Mouse (Mus musculus): ENCODE measurements around the gene Rin1. TPM values are rescaled to one million over a fixed set of nuclear protein-coding genes. Genes with fewer than 3 reads are reported as not detected.

The Rin1 gene
- polyA plus RNA-seq, 1 experiment from 2014 or later, result 2.5 TPM

DNA sequence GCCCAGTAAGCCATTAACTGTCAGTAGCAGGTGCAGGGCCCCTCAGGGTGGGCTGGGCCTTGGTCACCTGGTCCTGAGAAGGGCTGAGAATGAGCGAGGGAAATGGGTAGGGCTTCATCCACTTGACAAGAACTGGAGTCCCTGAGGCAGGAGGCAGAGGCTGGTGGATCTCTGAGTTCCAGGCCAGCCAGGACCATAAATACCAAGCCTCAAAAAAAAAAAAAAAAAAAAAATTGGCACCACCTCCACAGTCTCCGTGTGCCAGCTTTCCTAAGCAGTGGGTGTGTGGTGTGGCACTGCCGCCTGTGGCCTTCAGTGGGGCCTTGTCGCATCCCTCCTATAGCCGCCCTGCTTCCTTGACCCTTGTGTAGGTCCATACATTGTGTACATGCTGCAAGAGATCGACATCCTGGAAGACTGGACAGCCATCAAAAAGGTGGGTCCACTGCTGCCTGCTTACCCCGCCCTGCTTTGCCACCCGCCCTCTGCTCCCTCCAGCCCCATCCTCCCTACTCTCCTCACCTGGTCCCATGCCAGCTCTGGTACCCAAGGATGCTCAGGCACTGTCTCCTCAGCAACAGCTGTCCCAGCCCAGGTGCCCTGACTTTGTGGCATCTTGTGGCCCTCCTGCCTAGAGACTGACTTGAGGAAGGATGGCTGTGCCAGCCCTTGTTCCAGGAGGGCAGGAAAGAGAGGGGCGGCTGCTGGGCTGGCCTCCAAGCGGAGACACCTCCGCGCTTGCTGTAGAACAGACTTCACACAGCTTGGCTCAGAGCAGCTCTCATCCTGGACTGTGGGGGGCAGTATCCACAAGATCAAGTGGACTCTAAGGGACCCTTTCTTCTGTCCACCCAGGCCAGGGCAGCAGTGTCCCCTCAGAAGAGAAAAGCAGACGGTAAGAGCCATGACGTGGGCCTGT, 1.9 kb upstream of the Rin1 start:
- Histone ChIP-seq H3K4me1 (peaks cover 14% of the 10 kb centered on the region), H3K4me3 (no peak overlapping the region), H3K4me2 (replicated peaks) (no peak overlapping the region), H3K27ac (no peak overlapping the region), H3K9ac (no peak overlapping the region), H3K27me3 (replicated peaks) (peaks cover 36% of the 10 kb centered on the region), H3K36me3 (peaks cover 48% of the 10 kb centered on the region), H3K9me3 (no peaks in the 10 kb centered on the region)
- no peak for ATAC-seq (ENCODE audit: low FRiP score, low read depth)
- 88% methylated on average over 14 of the region's 14 CpGs for WGBS

DNA sequence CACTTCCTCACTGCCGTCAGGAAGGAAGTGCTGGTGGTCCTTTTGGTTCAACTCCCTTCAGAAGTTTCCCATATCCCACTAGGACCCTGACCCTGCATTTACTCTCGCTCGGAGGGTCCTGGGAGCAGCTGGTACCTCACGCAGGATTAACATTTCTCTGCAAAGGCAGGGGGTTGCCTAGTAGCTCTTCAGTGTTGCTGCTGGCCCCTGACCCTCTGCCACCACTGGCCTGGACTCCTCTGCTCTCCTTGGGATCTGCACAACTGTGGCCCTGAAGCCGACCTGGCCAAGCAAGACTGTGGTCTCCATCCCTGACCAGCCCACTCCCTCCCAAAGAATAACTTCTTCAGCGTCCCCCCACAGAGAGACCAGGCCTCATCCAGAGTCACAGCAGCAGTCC, 956 bp upstream of the Rin1 start:
- H3K4me2 ChIP-seq (replicated peaks), result no peak overlapping the region
- H3K27ac ChIP-seq, result no peak overlapping the region
- ATAC-seq (ENCODE audit: low FRiP score, low read depth), result no peak
- H3K27me3 ChIP-seq (replicated peaks), result peaks cover 41% of the 10 kb centered on the region
- no peaks in the 10 kb centered on the region for H3K9me3 ChIP-seq
- peaks cover 14% of the 10 kb centered on the region for H3K4me1 ChIP-seq
- H3K9ac ChIP-seq, result no peak overlapping the region
- peaks cover 44% of the 10 kb centered on the region for H3K36me3 ChIP-seq
- WGBS, result 81% methylated on average over 6 of the region's 6 CpGs
- H3K4me3 ChIP-seq, result no peak overlapping the region; the same call in 1 of the 2 replicates

DNA sequence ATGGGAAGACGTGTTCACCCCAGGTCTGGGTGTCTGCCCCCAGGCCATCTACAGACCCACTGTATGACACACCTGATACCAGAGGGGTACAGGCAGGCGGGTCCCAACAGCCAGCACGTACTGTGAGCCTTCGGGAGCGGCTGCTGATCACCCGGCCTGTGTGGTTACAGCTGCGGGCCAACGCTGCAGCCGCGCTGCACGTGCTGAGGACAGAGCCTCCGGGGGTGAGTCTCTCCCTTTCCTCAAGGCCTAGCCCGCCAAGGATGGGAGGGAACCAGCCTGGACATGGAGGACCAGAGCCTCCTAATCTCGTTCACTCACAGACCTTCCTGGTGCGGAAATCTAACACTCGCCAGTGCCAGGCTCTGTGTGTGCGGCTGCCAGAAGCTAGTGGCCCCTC, 750 bp downstream of the Rin1 start:
- ATAC-seq (ENCODE audit: low FRiP score, low read depth), result peak; percentile 23
- 9% methylated on average over 17 of the region's 17 CpGs for WGBS
- Histone ChIP-seq H3K4me1 (peaks cover 15% of the 10 kb centered on the region), H3K9ac (0 out of 2 replicates have a peak overlapping the region, but pooled peaks have one; percentile 13), H3K27me3 (replicated peaks) (peaks cover 44% of the 10 kb centered on the region), H3K36me3 (peaks cover 40% of the 10 kb centered on the region), H3K27ac (no peak overlapping the region), H3K4me3 (no peak overlapping the region), H3K4me2 (replicated peaks) (peak overlapping the region; percentile 24), H3K9me3 (no peaks in the 10 kb centered on the region)

DNA sequence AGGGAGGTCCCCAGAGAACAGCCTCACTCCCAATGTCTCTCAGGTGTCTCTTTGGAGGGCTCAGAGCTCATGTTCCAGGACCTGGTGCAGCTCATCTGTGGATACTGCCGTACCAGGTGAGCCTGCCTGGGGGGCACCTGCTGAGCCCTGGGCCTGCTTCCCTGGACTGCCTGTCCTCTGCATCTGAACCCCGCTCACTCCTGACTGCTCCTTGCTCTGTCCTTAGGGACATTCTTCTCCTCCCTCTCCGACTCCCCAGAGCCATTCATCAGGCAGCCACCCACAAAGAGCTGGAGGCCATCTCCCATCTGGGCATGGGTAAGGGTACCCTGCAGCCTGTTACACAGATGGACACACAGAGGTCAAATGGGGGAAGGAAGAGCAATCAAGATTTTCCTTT, 1.2 kb downstream of the Rin1 start:
- Histone ChIP-seq H3K27ac (no peak overlapping the region), H3K27me3 (replicated peaks) (peaks cover 44% of the 10 kb centered on the region), H3K9me3 (no peaks in the 10 kb centered on the region), H3K36me3 (peaks cover 35% of the 10 kb centered on the region), H3K4me2 (replicated peaks) (no peak overlapping the region; the same call in 1 of the 2 replicates), H3K4me3 (no peak overlapping the region), H3K9ac (0 out of 2 replicates have a peak overlapping the region, but pooled peaks have one; percentile 13), H3K4me1 (peaks cover 20% of the 10 kb centered on the region)
- ATAC-seq (ENCODE audit: low FRiP score, low read depth), result no peak
- 31% methylated on average over 3 of the region's 3 CpGs for WGBS

DNA sequence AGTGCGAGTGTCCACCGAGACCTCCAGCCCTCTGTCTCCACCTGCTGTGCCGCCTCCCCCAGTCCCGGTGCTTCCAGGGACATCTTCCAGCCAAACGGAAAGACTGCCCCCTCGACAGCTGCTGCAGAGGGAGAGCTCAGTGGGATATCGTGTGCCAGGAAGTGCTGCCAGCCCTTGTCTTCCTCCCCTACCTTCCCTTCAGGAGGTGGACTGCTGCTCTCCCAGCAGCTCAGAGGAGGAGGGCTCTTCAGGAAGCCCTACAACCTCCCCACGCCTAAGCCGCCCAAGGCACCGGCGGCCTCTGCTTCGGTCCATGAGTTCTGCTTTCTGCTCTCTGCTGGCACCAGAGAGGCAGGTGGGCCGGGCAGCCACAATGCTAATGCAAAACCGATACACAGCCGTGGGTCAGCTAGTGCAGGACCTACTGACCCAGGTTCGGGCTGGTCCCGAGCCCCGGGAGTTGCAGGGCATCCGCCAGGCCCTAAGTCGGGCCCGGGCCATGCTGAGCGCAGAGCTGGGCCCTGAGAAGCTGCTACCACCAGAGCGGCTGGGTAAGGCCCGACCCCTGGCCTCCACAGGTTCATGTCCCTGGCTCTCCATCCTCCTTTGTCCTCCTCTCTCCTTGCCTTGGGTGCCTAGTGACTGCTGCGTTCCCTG, 2.0 kb downstream of the Rin1 start:
- H3K27me3 ChIP-seq (replicated peaks), result peaks cover 48% of the 10 kb centered on the region
- peaks cover 21% of the 10 kb centered on the region for H3K4me1 ChIP-seq
- H3K4me2 ChIP-seq (replicated peaks), result peak overlapping the region; percentile 9; the same call in 1 of the 2 replicates
- H3K36me3 ChIP-seq, result peaks cover 27% of the 10 kb centered on the region
- ATAC-seq (ENCODE audit: low FRiP score, low read depth), result no peak
- H3K4me3 ChIP-seq, result no peak overlapping the region
- no peak overlapping the region for H3K27ac ChIP-seq
- no peaks in the 10 kb centered on the region for H3K9me3 ChIP-seq
- WGBS, result 26% methylated on average over 25 of the region's 25 CpGs
- no peak overlapping the region for H3K9ac ChIP-seq

DNA sequence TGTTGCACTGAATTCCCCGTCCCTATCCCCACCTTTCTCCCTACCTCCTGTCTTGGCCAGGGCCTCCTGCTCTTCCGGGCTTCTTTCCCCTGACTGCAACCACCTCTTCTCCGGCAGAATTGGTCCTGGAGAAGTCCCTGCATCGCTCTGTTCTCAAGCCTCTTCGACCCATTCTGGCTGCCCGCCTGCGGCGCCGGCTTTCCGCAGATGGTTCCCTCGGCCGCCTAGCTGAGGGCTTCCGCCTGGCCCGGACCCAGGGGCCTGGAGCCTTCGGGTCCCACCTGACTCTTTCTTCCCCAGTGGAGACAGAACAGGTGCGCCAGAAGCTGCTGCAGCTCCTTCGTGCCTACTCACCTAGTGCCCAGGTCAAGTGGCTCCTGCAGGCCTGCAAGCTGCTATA, 2.6 kb downstream of the Rin1 start:
- Histone ChIP-seq H3K27ac (no peak overlapping the region), H3K4me2 (replicated peaks) (no peak overlapping the region), H3K9ac (no peak overlapping the region), H3K27me3 (replicated peaks) (peaks cover 48% of the 10 kb centered on the region), H3K4me1 (peaks cover 21% of the 10 kb centered on the region), H3K9me3 (no peaks in the 10 kb centered on the region), H3K36me3 (peaks cover 22% of the 10 kb centered on the region), H3K4me3 (no peak overlapping the region)
- 58% methylated on average over 17 of the region's 17 CpGs for WGBS
- no peak for ATAC-seq (ENCODE audit: low FRiP score, low read depth)

DNA sequence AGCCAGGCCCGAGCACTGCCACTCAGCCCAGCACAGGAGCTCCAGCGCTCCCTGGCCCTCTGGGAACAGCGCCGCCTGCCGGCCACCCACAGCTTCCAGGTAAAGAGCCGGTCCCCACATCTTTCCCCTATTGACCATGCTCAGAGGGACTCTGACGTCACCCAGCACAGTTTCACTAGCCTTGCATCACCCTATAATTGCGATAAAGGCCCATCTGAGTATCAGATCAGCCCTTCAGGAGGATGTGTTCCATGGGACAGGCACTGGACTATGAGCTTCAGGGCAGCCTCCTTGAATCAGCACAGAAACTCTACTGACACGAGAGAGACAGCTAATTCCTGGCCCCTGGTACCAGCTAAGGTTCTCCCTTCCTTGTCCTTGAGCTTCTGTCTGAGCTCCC, 3.6 kb downstream of the Rin1 start:
- no peak overlapping the region for H3K9ac ChIP-seq
- no peak overlapping the region for H3K27ac ChIP-seq
- WGBS, result 15% methylated on average over 9 of the region's 9 CpGs
- H3K4me3 ChIP-seq, result no peak overlapping the region
- H3K36me3 ChIP-seq, result peaks cover 12% of the 10 kb centered on the region
- ATAC-seq (ENCODE audit: low FRiP score, low read depth), result no peak
- H3K4me1 ChIP-seq, result peaks cover 24% of the 10 kb centered on the region
- H3K27me3 ChIP-seq (replicated peaks), result peaks cover 48% of the 10 kb centered on the region
- no peaks in the 10 kb centered on the region for H3K9me3 ChIP-seq
- H3K4me2 ChIP-seq (replicated peaks), result no peak overlapping the region

DNA sequence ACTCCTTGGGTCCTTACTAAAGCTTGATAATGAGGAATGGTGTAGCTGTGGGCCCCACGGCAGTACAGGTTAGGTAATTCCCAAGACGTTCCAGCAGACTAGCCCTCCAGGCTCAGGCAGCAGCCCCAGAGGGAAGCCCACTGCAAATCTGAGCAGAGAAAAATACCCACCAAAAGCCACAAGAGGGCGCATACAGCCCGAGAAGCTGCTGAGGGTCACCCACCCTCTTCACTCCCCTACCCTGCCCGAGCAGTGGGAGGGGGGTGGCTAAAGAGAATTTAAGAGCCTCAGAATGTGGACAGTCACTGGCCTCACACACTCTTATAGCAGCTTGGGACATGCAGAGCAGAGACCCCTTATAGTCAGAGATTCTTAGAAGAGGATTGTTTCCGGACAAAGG, 6.0 kb downstream of the Rin1 start:
- no peaks in the 10 kb centered on the region for H3K9me3 ChIP-seq
- H3K27me3 ChIP-seq (replicated peaks), result peaks cover 34% of the 10 kb centered on the region
- H3K27ac ChIP-seq, result no peak overlapping the region
- WGBS, result 11% methylated on average over 6 of the region's 6 CpGs
- ATAC-seq (ENCODE audit: low FRiP score, low read depth), result 0 out of 2 replicates have a peak, but pooled peaks have one; percentile 6
- H3K4me2 ChIP-seq (replicated peaks), result no peak overlapping the region
- H3K4me1 ChIP-seq, result peaks cover 27% of the 10 kb centered on the region
- H3K9ac ChIP-seq, result no peak overlapping the region
- no peak overlapping the region for H3K4me3 ChIP-seq
- H3K36me3 ChIP-seq, result no peaks in the 10 kb centered on the region

DNA sequence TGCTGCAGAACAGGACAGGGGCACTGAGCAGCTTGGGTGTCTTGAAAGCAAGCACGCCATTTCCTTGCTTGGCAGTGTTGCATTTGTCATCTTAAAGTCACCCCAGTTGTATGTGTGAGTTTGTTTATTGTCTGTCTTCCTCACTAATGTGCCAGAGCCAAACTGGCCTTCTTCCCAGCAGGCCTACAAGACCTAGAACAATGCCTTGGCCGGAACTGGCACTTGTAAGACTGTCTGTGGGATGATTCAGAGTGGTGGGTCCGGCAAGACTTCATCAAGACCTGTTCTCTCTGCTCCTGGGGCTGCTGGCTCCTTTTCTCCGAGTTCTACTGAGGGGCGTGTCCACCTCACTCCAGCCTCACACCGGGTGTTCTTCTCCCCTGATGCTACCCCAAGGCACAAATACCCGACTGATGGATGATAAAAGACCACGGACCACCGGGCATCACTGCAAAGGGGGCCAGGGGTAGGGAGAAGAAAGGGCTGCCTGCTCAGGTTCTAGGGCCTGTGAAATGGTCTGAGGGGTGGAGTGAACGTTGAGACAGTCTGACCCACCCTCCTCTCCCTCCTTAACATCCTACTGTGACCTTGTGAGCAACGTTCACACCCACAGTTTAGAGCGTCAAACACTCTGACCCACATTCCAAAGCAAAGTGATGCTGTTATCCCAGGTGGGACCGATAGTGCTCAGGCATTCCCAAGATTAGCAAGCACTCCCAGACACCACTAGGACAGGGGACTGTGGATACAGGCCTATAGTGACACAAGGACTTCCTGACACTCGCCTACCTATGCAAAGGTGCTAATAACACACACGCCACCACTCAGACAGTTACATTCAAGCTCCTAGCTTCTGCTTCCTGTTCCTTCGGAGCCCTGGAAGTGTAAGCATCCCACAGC, 7.8 kb downstream of the Rin1 start:
- no peak overlapping the region for H3K27ac ChIP-seq
- ATAC-seq (ENCODE audit: low FRiP score, low read depth), result no peak
- H3K4me2 ChIP-seq (replicated peaks), result no peak overlapping the region
- H3K36me3 ChIP-seq, result no peaks in the 10 kb centered on the region
- 20% methylated on average over 16 of the region's 16 CpGs for WGBS
- H3K9ac ChIP-seq, result no peak overlapping the region
- no peaks in the 10 kb centered on the region for H3K9me3 ChIP-seq
- no peak overlapping the region for H3K4me3 ChIP-seq
- peaks cover 15% of the 10 kb centered on the region for H3K27me3 ChIP-seq (replicated peaks)
- H3K4me1 ChIP-seq, result peaks cover 27% of the 10 kb centered on the region

DNA sequence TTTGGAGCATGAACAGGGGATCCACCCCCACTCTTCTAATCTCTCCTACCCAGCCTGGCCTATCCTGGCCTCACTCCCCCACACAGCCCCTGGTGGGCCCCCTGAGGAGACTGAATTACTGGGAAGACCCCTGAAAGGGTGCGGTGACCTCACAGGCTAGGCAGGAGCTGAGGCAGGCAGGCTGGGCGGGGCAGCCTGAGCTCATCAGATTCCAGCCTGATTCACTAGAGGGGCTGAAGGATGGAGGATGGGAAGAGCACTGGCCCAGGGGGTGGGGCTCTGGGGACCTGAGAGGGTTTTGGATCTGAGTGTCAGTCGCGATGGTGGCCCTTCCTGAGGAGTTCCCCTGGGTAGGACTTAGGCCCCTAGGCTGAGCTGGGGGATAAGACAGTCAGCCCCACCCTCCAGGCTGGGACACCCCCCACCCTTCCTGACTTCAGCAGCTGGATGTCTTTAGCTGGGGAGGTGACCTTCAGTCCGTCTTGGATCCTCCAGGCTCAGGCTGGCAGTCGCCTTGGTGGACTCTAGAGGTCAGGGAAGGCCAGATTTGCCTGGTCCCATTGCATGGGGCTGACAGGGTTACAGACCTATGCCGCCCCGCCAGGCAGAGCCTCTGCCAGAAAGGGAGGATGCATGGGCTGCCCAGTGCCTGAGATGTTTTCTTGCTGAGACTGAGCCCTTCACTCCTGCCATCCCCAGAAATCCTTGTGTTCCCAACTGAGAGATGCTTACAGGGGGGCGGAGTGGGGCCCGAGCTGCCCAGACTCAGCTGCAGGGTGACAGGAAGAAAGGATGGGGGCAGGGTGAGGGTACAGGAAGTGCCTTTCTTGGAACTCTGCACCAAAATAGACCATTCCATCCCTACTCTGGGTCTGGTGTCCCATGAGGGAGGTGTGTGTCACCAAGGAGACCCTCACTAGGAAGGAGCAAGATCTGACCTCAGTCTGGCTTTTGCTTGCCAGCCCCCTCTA, 8.8 kb downstream of the Rin1 start:
- Histone ChIP-seq H3K36me3 (no peaks in the 10 kb centered on the region), H3K9me3 (no peaks in the 10 kb centered on the region), H3K4me1 (peaks cover 27% of the 10 kb centered on the region), H3K27ac (no peak overlapping the region), H3K9ac (peak overlapping the region; percentile 9; the same call in 1 of the 2 replicates), H3K4me2 (replicated peaks) (no peak overlapping the region), H3K4me3 (no peak overlapping the region), H3K27me3 (replicated peaks) (0 out of 2 replicates have a peak, but pooled peaks cover 8% of the 10 kb centered on the region)
- WGBS, result 16% methylated on average over 10 of the region's 10 CpGs
- no peak for ATAC-seq (ENCODE audit: low FRiP score, low read depth)

All from neural tube, embryonic 12.5 days (tissue).